Mouse (Mus musculus) myocyte (in vitro differentiated cells): ENCODE results near the gene Lamc2.

Source experiments
- E2F4 ChIP-seq: IDR thresholded peaks from one replicate; pipeline ENCODE4 v1.6.1; 2011; ENCODE audit warnings: mild to moderate bottlenecking, control low read depth, moderate library complexity; ENCODE audit not compliant: insufficient read depth
- MAX ChIP-seq: IDR thresholded peaks from one replicate; pipeline ENCODE4 v1.6.1; 2011; ENCODE audit warnings: low read depth, mild to moderate bottlenecking, control low read depth
- POLR2A ChIP-seq: IDR thresholded peaks from one replicate; pipeline ENCODE4 v1.6.1; 2011; ENCODE audit warnings: low read depth, mild to moderate bottlenecking, control low read depth, moderate library complexity; ENCODE audit not compliant: insufficient read length
- POLR2AphosphoS2 ChIP-seq: IDR thresholded peaks from one replicate; pipeline ENCODE4 v1.6.1; 2011; ENCODE audit warnings: low read depth, control low read depth; ENCODE audit not compliant: insufficient read length
- TCF3 ChIP-seq: IDR thresholded peaks from one replicate; pipeline ENCODE4 v1.6.1; 2011; ENCODE audit warnings: low read depth, control low read depth; ENCODE audit not compliant: insufficient read length

DNA sequence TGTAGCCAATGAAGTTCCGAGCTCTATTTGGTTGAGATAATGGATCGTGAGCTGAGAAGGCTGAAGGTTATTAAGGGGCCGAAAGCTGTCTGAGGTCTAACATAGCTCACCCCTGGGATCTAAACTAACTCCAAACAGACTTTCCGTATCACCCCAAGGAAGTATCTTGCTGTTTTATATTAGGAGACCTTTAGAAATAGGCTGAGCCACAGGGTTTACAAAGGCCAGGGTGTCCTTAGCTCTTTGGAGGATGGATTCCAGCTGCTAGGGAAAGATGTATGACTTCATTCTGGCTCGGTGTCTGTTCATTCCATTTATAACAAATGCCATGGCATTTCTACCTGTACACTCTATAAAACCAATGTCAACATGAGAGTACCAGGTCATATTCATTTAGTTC lies 61.7 kb downstream of the Lamc2 start:
- TF ChIP-seq E2F4, result no peak
- no peak for TF ChIP-seq MAX
- no peak for TF ChIP-seq POLR2AphosphoS2
- no peak for TF ChIP-seq POLR2A
- TF ChIP-seq TCF3, result no peak
